Mouse (Mus musculus) ES-CJ7 (cell line): Measurements from ENCODE around the gene Rere.
A peak's percentile ranks its signal among the peaks of the same experiment; 100 is the strongest.

Experiments used
- DNase-seq: peaks from one replicate; pipeline ENCODE4 v3.0.0; 2011; ENCODE audit warnings: low read depth, low spot score

The Rere gene

GRCm38 (mm10) chr4:150606449-150607161 is 325.2 kb downstream of the Rere start:
- no peak for DNase-seq

GRCm38 (mm10) chr4:150608670-150609069 is 327.2 kb downstream of the Rere start:
- DNase-seq, result no peak

- no peak for DNase-seq
These were observed 332.3 kb downstream of the Rere start for GRCm38 (mm10) chr4:150613715-150614114.

GRCm38 (mm10) chr4:150615251-150616028 is 334.0 kb downstream of the Rere start:
- DNase-seq, result no peak

- DNase-seq, result no peak
These were observed 334.6 kb downstream of the Rere start for GRCm38 (mm10) chr4:150616029-150616420.

GRCm38 (mm10) chr4:150616841-150617240 is 335.4 kb downstream of the Rere start:
- DNase-seq, result no peak

GRCm38 (mm10) chr4:150619011-150619410 is 337.6 kb downstream of the Rere start:
- no peak for DNase-seq

GRCm38 (mm10) chr4:150622641-150623040 is 341.2 kb downstream of the Rere start:
- DNase-seq, result no peak

GRCm38 (mm10) chr4:150624214-150624823 is 342.9 kb downstream of the Rere start:
- DNase-seq, result no peak

GRCm38 (mm10) chr4:150624933-150625332 is 343.5 kb downstream of the Rere start:
- DNase-seq, result no peak

- DNase-seq, result peak; percentile 33
These were observed 344.0 kb downstream of the Rere start for GRCm38 (mm10) chr4:150625425-150625824.

- DNase-seq, result peak; percentile 64
These were observed 344.7 kb downstream of the Rere start for GRCm38 (mm10) chr4:150625951-150626732.

GRCm38 (mm10) chr4:150629266-150629665 is 347.8 kb downstream of the Rere start:
- no peak for DNase-seq

GRCm38 (mm10) chr4:150635568-150635967 is 354.1 kb downstream of the Rere start:
- DNase-seq, result no peak

GRCm38 (mm10) chr4:150636635-150637034 is 355.2 kb downstream of the Rere start:
- DNase-seq, result no peak

GRCm38 (mm10) chr4:150644299-150644698 is 362.9 kb downstream of the Rere start:
- no peak for DNase-seq

GRCm38 (mm10) chr4:150649327-150649726 is 367.9 kb downstream of the Rere start:
- no peak for DNase-seq

GRCm38 (mm10) chr4:150651390-150652277 is 370.2 kb downstream of the Rere start, which contains the start of gene Slc45a1:
Slc45a1 (minus strand) TSS chr4:150652174.
- DNase-seq, result no peak

GRCm38 (mm10) chr4:150653072-150653599 is 371.7 kb downstream of the Rere start:
- DNase-seq, result peak; percentile 48

- DNase-seq, result peak; percentile 82
These were observed 374.5 kb downstream of the Rere start for GRCm38 (mm10) chr4:150655989-150656388.
